Mouse (Mus musculus): Measurements from ENCODE around the gene Tmem54.

GRCm38 (mm10) chr4:129081041-129081440 lies 24.3 kb upstream of the Tmem54 start:
- TF ChIP-seq POLR2A (IDR thresholded peaks at IDR 0.05; ENCODE audit: borderline replicate concordance, insufficient read depth, low read length): 0 out of 2 replicates have a peak, but pooled peaks have one; percentile 8
- TF ChIP-seq CTCF (IDR thresholded peaks at IDR 0.05; ENCODE audit: borderline replicate concordance, insufficient read depth, low read depth, low read length): no peak

All from cerebellum, adult 2 months (tissue).